Mouse (Mus musculus) CD4-positive, CD25-positive, alpha-beta regulatory T cell, adult 4 months (primary cell): ENCODE data around the gene Mctp1. TPM values are rescaled to one million over a fixed set of nuclear protein-coding genes. Genes with fewer than 3 reads are reported as not detected.
"Not testable (repeated sequence)": the region's sequence is repeated elsewhere in the genome, so short reads cannot be mapped to it uniquely, and the experiment has no call there.

ENCODE experiments used
- ATAC-seq: one replicate; pipeline ENCODE4 v1.8.0; 2017
- polyA plus RNA-seq, 2 experiments: library from polyadenylated mRNA; unstranded; fragments of 100-300 nt; shearing (Covaris generic); gene quantifications; one replicate each; pipeline ENCODE4 v1.2.1; 2017

Gene Mctp1
- polyA plus RNA-seq, 2 experiments from 2014 or later, result 15.1 to 15.7 TPM

DNA sequence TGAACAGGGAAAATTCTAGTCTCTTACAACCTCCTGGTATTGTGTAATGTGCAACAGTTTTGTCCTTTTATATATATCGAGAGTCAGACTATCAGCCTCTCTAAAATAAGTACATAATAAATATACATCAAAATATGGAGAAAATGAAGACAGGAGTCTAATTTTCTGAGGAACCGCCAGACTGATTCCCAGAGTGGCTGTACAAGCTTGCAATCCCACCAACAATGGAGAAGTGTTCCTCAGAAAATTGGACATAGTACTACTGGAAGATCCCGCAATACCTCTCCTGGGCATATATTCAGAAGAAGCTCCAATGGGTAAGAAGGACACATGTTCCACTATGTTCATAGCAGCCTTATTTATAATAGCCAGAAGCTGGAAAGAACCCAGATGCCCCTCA, 586.7 kb downstream of the Mctp1 start:
- not testable (repeated sequence) for ATAC-seq

DNA sequence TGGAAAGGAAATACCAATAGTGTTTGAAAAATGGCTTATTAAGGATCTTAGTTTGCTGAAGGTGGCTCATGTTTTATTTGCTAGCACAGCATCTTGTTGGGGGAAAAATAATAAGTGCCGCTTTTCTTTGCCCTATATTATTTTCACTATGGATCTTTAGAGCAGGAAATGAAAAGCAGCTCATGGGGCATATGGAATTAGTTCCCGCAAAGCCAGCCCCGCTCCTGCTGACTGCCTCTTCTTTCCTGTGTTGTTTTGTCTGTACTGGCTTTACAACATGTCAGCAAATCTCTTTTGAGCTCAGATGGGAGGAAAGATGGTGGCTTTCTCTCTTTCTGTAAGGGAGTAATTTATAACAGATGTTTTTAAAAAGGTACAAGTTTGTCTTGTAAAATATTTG, 618.3 kb downstream of the Mctp1 start:
- no peak for ATAC-seq

DNA sequence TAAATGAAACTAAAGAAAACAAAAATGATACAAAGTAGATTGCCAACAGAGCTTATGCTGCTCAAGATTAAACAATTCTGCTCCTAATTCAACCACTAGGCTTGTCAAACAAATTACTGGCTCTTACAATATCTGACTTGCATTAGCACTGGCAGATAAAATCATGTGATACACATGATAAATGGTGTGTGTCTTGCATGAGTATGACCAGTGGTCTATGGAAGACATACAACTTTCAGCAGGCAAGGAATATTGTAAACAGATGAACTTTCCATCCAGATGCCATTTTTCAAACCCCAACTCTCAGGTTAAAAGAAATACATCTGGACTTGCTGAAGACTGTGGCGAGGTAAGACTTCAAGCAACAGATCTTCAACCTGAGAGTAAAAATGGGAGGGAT, 619.3 kb downstream of the Mctp1 start:
- no peak for ATAC-seq

DNA sequence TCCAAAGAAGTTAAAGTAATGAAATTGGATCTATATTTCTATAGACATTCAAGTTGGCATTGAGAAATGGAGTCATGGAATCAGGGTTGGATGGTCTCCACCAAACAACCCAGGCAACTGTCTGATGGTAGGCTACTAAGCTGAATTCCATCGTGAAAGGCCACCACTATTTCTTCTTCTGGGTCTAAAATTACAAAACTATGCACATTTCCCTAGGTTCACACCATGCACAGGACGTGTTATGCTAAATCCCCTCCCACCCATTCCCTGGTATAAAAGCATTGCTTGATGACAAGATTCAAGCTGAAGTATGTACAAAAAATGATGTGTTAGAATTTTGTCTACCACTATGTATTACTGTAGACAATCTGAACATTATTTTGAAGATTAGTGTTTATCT, 634.5 kb downstream of the Mctp1 start:
- ATAC-seq, result no peak

DNA sequence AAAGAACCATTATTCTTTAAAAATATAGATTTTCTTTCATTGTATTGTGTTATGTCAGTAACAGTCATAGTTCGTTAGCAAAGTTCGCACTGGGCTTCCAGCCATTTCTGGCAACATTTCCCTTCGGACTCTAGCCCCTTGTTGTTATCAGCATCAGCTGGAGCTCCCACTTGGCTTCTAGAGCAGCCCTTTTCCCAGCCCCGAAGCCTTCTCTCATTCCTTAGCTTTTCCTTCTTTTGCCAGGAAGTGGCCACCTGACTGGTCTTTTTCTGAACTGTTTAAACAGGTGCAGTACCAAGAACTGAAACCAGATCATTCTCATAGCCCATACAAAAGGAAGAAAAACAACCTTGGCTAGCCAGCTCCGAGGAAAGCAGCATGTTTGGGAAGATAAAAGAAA, 645.3 kb downstream of the Mctp1 start:
- ATAC-seq, result no peak

DNA sequence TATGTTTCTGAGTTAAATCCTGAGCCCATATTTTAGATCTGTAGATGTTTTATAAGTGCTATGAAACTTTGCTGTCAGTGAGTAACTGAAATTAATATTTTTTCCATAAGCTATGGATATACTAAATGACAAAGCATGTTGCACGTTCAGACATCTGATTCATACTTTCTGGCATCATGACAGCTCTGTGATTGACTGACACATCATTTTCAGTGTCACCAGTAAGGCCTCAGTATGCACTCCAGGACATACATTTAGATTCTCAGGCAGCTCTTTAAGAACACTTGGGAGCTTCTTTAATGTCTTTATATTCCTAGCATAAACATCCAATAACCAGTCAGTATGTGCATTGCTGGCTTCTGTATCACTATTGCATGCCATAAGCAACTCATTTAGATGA, 659.0 kb downstream of the Mctp1 start:
- ATAC-seq, result no peak

DNA sequence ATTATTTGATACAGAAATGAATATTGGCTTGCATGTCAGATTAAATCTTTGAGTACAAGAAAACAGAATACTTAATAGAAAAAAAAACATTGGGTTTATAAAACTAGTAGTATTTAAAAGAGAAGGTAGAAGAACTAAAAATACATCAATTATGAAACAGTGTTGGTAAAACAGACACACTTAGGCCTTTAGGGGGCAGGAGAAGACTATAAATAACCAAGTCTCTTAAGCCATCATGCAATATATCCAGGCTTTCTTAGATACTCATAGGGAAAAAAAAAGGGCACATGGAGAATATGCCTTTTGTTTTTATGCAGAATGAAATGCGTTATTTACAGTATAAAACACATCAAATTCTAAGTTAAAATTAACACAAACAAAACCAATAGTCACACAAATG, 661.0 kb downstream of the Mctp1 start:
- ATAC-seq, result no peak

DNA sequence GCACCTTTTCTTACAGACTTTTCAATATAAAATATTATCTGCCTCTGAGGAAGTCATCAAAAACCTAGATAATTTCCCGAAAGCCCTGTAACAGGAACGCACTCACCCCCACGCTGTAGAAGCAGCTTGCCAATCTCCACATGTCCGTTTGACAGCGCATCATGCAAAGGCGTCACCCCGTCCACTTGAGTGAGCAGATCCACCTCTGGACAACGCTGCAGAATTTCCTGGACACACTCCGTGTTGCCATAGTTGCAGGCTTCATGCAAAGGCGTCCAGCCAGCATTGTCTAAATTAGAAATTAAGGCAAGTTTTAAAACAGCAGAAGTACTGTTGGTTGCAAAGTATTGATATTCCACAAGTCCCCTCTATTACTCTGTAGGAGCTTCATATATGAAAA, 662.1 kb downstream of the Mctp1 start:
- no peak for ATAC-seq

DNA sequence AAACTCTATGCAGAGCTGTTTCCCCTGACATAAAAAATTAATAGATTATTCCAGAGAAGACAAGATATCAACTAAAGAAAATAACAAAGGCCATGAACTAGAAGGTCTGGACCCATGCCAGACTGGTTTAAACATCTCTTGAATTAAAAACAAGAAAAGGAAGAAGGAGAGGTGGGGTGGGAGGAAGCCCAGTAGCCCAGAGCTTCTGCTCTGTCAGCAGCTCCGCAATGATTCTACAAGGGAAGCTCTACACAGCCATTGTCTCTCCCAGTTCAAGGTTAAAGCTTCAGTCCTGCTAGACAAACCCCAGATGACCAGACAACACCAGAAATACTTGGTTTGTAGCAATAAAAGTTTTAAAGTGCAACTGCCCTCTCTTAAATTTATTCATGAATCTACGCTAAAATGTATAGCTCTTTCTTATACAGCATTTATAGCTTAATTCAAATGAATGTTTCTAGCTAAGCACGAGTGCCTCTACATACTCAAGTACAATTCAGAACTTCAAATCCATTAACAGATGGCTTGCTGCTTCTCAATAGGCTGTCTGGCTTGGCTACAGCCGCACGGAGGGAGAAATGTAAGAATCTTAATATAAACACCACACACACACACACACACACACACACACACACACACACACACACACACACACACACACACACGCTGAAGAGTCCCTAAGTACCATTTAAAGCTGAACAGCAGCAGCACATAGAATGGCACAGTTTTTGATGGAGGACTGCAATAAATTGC, 663.0 kb downstream of the Mctp1 start:
- ATAC-seq, result no peak

DNA sequence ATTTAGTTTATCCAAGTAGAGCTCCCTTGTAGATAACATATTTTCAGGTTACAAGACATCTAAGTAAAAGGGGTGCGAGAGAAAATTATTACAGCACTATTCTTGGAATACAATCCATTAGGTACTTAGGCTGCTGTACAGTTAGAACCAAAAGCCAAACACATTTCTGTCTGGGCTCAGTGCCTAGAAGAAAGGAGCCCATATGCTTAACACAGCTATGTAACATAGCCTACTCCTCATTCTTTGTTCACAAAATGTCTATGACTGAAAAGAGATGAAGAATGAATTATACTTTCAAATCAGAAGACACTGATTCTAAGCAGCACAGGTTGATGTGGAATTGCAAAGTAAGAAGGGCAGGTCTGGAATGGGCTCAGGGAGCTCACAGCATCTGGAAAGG, 664.1 kb downstream of the Mctp1 start:
- no peak for ATAC-seq

DNA sequence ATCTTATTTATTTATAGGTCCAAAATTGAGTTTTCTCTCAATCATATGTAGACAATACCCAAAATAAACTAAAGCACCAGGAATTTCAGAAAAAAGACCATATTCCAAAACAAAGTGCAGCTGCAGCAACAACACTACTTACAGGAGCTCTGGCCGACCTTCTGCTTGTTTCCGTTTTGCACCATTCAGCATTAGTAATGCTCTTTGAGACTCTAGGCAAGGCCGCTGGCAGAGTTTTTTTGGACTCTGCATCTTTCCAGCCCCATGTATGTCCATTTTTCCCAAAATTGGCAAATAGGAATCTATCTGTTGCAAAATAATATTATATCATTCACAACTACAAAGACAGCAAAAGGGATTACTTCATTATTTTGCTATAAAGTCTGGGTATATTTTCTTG, 665.4 kb downstream of the Mctp1 start:
- no peak for ATAC-seq

DNA sequence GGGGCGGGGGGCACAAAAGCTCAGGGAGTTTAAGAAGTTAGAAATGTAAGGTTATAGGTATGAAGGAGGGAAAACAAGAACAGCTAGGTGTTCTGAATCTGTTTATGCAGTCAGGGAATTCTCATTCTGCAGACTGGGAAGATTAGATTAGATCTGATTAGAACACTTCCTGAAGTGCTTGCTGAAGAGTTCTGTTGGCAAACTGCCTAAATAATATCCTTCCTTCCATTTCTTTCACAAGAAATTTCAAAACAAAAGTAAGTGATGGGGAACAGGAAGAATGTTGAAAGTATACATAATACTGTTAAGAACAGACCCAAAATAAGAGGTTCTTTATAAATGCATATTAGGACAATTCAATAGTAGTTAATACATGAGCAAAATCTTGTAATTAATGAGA, 678.9 kb downstream of the Mctp1 start:
- ATAC-seq, result no peak

DNA sequence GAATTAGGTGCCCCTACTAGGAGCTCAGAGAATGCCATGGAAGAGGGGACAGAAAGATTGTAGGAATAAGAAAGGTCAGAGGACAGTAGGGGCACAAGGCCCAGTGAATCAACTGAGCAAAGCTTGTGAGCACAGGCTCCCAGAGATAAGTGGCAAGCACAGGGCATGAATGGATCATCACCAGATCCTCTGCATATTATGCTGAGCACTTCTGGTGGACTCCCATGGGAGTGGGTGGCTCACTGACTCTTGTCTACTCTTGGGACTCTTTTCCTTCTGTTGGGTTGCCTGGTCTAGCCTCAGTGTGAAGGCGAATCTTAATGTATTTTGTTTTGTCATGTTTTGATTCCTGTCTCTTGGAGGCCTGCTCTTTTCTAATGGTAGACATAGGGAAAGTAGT, 684.5 kb downstream of the Mctp1 start:
- ATAC-seq, result no peak

DNA sequence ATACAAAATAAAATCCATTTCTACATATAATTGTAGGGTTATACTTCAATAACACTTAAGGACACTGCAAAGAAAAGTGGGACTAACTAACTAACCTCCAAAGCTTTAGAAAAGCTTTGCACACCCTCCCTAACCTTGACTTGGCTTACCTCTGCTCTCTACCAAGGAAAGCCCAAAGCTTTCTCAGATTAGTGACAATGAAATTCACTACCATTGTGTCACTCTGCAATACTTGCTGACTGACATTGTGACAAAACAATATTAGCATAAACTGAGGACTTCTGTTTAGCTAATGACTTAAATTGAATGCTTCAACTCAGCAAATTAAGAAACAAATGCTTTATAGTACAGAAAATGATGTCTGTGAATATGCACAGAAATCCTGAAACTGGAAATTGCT, 687.7 kb downstream of the Mctp1 start:
- no peak for ATAC-seq

Other genes starting within 250 kb of the Mctp1 start
- not detected for gene Fam81b, start 79.5 kb upstream of the Mctp1 start, polyA plus RNA-seq